Mouse (Mus musculus): Measurements from ENCODE around the gene Rpap3.

The Rpap3 gene

GRCm38 (mm10) chr15:97730365-97730764, 24.7 kb upstream of the Rpap3 start:
- no peak for DNase-seq (ENCODE audit: low read depth)

- no peak for DNase-seq (ENCODE audit: low read depth)
Measured at GRCm38 (mm10) chr15:97728804-97729203, 23.2 kb upstream of the Rpap3 start.

GRCm38 (mm10) chr15:97728394-97728793, 22.8 kb upstream of the Rpap3 start:
- DNase-seq (ENCODE audit: low read depth) = no peak

GRCm38 (mm10) chr15:97727520-97727919, 21.9 kb upstream of the Rpap3 start:
- no peak for DNase-seq (ENCODE audit: low read depth)

- DNase-seq (ENCODE audit: low read depth) = peak; percentile 92
Measured at GRCm38 (mm10) chr15:97727048-97727447, 21.4 kb upstream of the Rpap3 start.

- DNase-seq (ENCODE audit: low read depth) = no peak
Measured at GRCm38 (mm10) chr15:97726310-97726709, 20.7 kb upstream of the Rpap3 start.

- peak; percentile 84 for DNase-seq (ENCODE audit: low read depth)
Measured at GRCm38 (mm10) chr15:97725198-97725785, 19.7 kb upstream of the Rpap3 start.

GRCm38 (mm10) chr15:97724346-97725197, 18.9 kb upstream of the Rpap3 start:
- no peak for DNase-seq (ENCODE audit: low read depth)

GRCm38 (mm10) chr15:97723536-97724345, 18.1 kb upstream of the Rpap3 start:
- DNase-seq (ENCODE audit: low read depth) = no peak

GRCm38 (mm10) chr15:97721008-97721701, 15.5 kb upstream of the Rpap3 start:
- DNase-seq (ENCODE audit: low read depth) = peak; percentile 92

- DNase-seq (ENCODE audit: low read depth) = no peak
Measured at GRCm38 (mm10) chr15:97720026-97720675, 14.5 kb upstream of the Rpap3 start.

- DNase-seq (ENCODE audit: low read depth) = no peak
Measured at GRCm38 (mm10) chr15:97719494-97719893, 13.9 kb upstream of the Rpap3 start.

- DNase-seq (ENCODE audit: low read depth) = no peak
Measured at GRCm38 (mm10) chr15:97718535-97719155, 13.0 kb upstream of the Rpap3 start.

GRCm38 (mm10) chr15:97717861-97718534, 12.4 kb upstream of the Rpap3 start:
- DNase-seq (ENCODE audit: low read depth) = peak; percentile 89

GRCm38 (mm10) chr15:97716782-97717181, 11.2 kb upstream of the Rpap3 start:
- no peak for DNase-seq (ENCODE audit: low read depth)

- DNase-seq (ENCODE audit: low read depth) = no peak
Measured at GRCm38 (mm10) chr15:97715734-97716133, 10.1 kb upstream of the Rpap3 start.

- DNase-seq (ENCODE audit: low read depth) = no peak
Measured at GRCm38 (mm10) chr15:97715083-97715482, 9.5 kb upstream of the Rpap3 start.

GRCm38 (mm10) chr15:97712546-97712945, 6.9 kb upstream of the Rpap3 start:
- no peak for DNase-seq (ENCODE audit: low read depth)

GRCm38 (mm10) chr15:97710906-97711305, 5.3 kb upstream of the Rpap3 start:
- DNase-seq (ENCODE audit: low read depth) = no peak

- no peak for DNase-seq (ENCODE audit: low read depth)
Measured at GRCm38 (mm10) chr15:97696616-97697015, 9.0 kb downstream of the Rpap3 start.

All from 416B (cell line).